Mouse (Mus musculus) limb, embryonic 14.5 days (tissue): Measurements from ENCODE around the gene Nfe2l2. TPM values are rescaled to one million over a fixed set of nuclear protein-coding genes. Genes with fewer than 3 reads are reported as not detected.

ENCODE experiments used
- ATAC-seq: fragments of 200-750 bp; cut with Nextera tagmentation; 2 replicates; pipeline ENCODE4 v1.8.0; 2017; ENCODE audit warnings: low read depth, moderate number of reproducible peaks, moderate TSS enrichment; ENCODE audit not compliant: low FRiP score
- DNase-seq: peaks from one replicate; pipeline ENCODE4 v3.0.0-alpha.2; 2015; ENCODE audit warnings: low spot score
- H3K27ac ChIP-seq: fragments of 300-500 bp; sonication (generic); replicated peaks from 2 replicates; pipeline ENCODE4 v1.5.1; 2014; ENCODE audit warnings: low read depth, mild to moderate bottlenecking, low read length, moderate library complexity, mixed read lengths
- H3K27me3 ChIP-seq: fragments of 300-500 bp; sonication (generic); 2 replicates; pipeline ENCODE4 v1.6.1; 2014; ENCODE audit warnings: low read length, mixed read lengths; ENCODE audit not compliant: control insufficient read depth, insufficient read depth
- H3K36me3 ChIP-seq: fragments of 300-500 bp; sonication (generic); 2 replicates; pipeline ENCODE4 v1.6.1; 2014; ENCODE audit warnings: mild to moderate bottlenecking, low read length, moderate library complexity, mixed read lengths; ENCODE audit not compliant: control insufficient read depth, insufficient read depth
- H3K4me1 ChIP-seq: fragments of 300-500 bp; sonication (generic); 2 replicates; pipeline ENCODE4 v1.6.1; 2014; ENCODE audit warnings: antibody characterized with exemption, low read length, mixed read lengths; ENCODE audit not compliant: control insufficient read depth, insufficient read depth
- H3K4me2 ChIP-seq: fragments of 300-500 bp; sonication (generic); replicated peaks from 2 replicates; pipeline ENCODE4 v1.6.1; 2014; ENCODE audit warnings: low read depth, mild to moderate bottlenecking, low read length, moderate library complexity; ENCODE audit not compliant: severe bottlenecking
- H3K4me3 ChIP-seq: fragments of 300-500 bp; sonication (generic); replicated peaks from 2 replicates; pipeline ENCODE4 v1.5.1; 2014; ENCODE audit warnings: low read length
- H3K9ac ChIP-seq: fragments of 300-500 bp; sonication (generic); 2 replicates; pipeline ENCODE4 v1.6.1; 2014; ENCODE audit warnings: mild to moderate bottlenecking, low read depth, low read length, moderate library complexity; ENCODE audit not compliant: severe bottlenecking
- H3K9me3 ChIP-seq: fragments of 300-500 bp; sonication (generic); 2 replicates; pipeline ENCODE4 v1.6.1; 2016; ENCODE audit warnings: low read length; ENCODE audit not compliant: control insufficient read depth
- POLR2A ChIP-seq: fragments of 200-500 bp; IDR thresholded peaks from 2 replicates; pipeline ENCODE4 v1.8.0; 2012; ENCODE audit warnings: inconsistent platforms, mild to moderate bottlenecking, moderate library complexity, borderline replicate concordance; ENCODE audit not compliant: insufficient read depth, insufficient read length; ENCODE audit errors: extremely low read depth
- WGBS: fragments of 180-500 bp; shearing (Covaris S2); extraction: QIAGEN DNeasy Blood & Tissue Kit; methylation state at CpG from one replicate; pipeline ENCODE4 v1.1.7; 2014; 5-methylcytosine and 5-hydroxymethylcytosine counted together
- polyA plus RNA-seq, 2 experiments: library from polyadenylated mRNA; depleted of rRNA in 1 of 2; stranded (reverse) in 1 of 2; unstranded in 1 of 2; fragments of >200 nt; fragmentation: Nextera tagmentation in 1 of 2; extraction: Ambion mirVana in 1 of 2; gene quantifications; 2 replicates each; pipeline versions ENCODE4 v1.2.1 to v1.2.3; 2012 to 2014

Gene Nfe2l2
- polyA plus RNA-seq (2012; rRNA removed) (28.3 and 32.5 TPM in 2 replicates), polyA plus RNA-seq (2014; fragmentation: Nextera tagmentation; extraction: Ambion mirVana) (37.4 and 37.6 TPM in 2 replicates)

DNA sequence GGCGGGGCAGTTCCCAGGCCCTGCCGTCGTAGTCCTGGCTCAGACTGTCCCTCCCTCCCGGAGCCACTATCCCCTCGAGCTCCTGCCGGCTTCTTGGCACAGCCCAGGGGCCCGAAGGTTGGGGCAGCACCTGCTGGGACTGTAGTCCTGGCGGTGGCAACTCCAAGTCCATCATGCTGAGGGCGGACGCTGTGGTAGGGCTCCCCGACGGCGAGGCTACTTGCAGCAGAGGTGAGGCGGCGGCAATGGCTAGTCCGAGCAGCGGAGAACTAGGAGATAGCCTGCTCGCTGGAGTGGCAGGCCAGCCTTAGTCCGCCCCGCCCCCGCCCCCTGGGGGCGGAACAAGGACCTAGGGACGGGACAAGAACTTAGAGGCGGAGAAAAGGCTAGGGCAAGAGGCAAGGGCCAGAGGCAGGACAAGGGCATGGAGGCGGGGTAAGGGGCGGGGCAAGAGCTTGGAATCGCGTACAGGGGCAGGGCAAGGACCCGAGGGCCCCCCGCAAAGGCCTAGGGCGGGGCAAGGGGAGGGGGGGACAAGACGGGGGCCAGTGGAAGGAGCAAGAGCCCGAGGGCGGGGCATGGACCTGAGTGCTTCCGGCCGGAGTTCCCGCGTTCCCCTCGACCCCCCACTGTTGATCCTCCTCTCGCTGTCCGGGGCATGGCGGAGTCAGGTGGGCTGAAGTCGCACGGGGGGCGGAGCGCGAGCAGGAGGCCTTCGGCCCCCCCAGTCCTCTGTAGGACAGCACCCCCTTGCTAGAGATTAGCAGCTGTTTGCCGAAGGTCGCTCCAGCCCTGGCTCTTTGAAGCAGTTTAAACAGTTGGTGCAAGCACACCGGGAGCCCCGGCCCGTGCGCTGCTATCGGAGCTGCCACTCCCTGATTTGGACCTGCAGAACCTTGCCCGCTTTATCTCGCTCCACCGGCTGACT lies at the start of gene Nfe2l2:
Gene Nfe2l2, minus strand, starts transcription at position 408 of the 928 bp plus-strand sequence.
- TF ChIP-seq POLR2A = peak; percentile 67; the same call in 1 of the 2 replicates
- ATAC-seq = peak; percentile 89
- no peaks in the 10 kb centered on the region for H3K36me3 ChIP-seq
- H3K27ac ChIP-seq = peak within 1 kb of the TSS; percentile 93
- peaks cover 21% of the 10 kb centered on the region for H3K4me1 ChIP-seq
- peak within 1 kb of the TSS; percentile 85 for H3K9ac ChIP-seq
- H3K27me3 ChIP-seq = no peaks in the 10 kb centered on the region
- DNase-seq = peak; percentile 90
- 0 out of 2 replicates have a peak, but pooled peaks cover 2% of the 10 kb centered on the region for H3K9me3 ChIP-seq
- 1% methylated on average over 50 of the region's 58 CpGs for WGBS
- peak within 1 kb of the TSS; percentile 78 for H3K4me2 ChIP-seq
- H3K4me3 ChIP-seq = peak within 1 kb of the TSS; percentile 83

DNA sequence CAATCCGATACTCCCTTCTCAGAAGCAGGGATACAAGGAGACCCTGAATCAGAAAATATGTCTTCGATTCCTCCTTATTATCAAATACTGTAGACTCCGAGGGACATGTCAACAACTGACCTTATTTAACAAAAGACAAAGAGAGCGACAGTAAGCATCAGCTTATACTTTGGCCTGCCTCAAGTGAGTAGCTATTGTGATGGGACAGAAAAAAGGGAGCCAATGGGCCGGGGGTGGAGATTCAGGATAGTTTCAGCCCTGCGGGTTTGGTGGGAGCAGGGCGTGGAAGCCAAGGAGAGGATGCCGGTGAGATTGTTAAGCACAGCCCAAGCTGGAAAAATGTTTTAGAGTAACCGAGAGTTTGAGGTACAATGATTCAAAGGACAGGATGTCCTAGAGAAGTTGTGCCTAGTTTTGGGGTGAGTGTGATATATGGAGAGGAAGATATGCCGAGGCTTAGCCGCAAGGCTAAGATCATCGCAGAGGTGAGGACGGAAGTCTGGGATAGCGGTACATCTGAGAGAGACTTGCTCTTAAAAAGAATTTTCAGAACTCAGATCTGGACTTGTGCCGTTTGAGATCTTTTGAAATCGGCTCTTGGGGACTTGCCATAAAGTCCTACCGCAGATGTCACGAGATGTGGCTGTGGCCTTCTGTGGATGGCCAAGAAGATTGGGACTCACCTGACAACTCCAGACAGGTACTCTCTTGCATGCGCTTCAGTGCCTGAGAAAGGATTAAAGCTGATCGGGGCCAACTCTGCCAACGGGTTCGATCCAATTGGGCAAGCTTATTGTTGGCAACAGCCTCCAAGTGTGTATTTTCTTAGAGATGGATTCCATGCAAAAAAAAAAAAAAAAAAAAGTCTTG lies 48.1 kb upstream of the Nfe2l2 start:
- ATAC-seq = no peak
- no peak for TF ChIP-seq POLR2A
- Histone ChIP-seq H3K4me2 (no peak overlapping the region), H3K9ac (no peak overlapping the region), H3K9me3 (no peaks in the 10 kb centered on the region), H3K4me3 (no peak overlapping the region), H3K36me3 (no peaks in the 10 kb centered on the region), H3K27ac (no peak overlapping the region), H3K27me3 (no peaks in the 10 kb centered on the region), H3K4me1 (peaks cover 14% of the 10 kb centered on the region)
- 90% methylated on average over 22 of the region's 22 CpGs for WGBS
- no peak for DNase-seq

- peaks cover 8% of the 10 kb centered on the region for H3K4me1 ChIP-seq
- WGBS = 67% methylated on average over 6 of the region's 6 CpGs
- no peak for TF ChIP-seq POLR2A
These were observed 47.5 kb upstream of the Nfe2l2 start for GRCm38 (mm10) chr2:75751896-75752295.

DNA sequence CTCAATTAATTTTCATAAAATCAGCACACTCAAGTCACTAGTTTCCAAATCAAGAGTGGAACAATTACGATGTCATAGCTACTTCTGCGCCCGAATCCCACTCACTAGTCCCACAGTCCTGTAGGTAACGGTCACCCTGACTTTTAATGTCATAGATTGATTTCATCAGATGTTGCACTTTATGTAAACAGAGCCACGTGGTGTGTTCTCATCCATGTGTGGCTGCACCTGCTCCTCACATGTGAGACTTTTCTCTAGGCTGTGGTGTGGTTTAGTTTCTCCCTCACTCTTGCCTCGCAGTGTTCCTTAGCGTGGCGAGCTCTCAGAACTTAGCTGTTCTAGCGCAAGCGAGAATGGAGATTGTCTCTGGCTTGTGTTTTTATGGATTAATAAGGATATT lies 46.4 kb upstream of the Nfe2l2 start:
- Histone ChIP-seq H3K36me3 (no peaks in the 10 kb centered on the region), H3K9ac (no peak overlapping the region), H3K27me3 (no peaks in the 10 kb centered on the region), H3K4me1 (no peaks in the 10 kb centered on the region), H3K4me2 (no peak overlapping the region), H3K4me3 (no peak overlapping the region), H3K9me3 (no peaks in the 10 kb centered on the region), H3K27ac (no peak overlapping the region)
- TF ChIP-seq POLR2A = no peak
- ATAC-seq = no peak
- no peak for DNase-seq
- 79% methylated on average over 10 of the region's 10 CpGs for WGBS

More at GRCm38 (mm10) chr2:75751896-75752295, 47.5 kb upstream of the Nfe2l2 start:
- no peaks in the 10 kb centered on the region for H3K9me3 ChIP-seq
- H3K9ac ChIP-seq = no peak overlapping the region
- no peaks in the 10 kb centered on the region for H3K27me3 ChIP-seq
- no peak overlapping the region for H3K4me2 ChIP-seq
- no peaks in the 10 kb centered on the region for H3K36me3 ChIP-seq
- DNase-seq (no peak), ATAC-seq (no peak)
- H3K4me3 ChIP-seq = no peak overlapping the region
- H3K27ac ChIP-seq = no peak overlapping the region
